Mouse (Mus musculus) ES-E14 (cell line): Measurements from ENCODE around the gene Neto2. TPM values are rescaled to one million over a fixed set of nuclear protein-coding genes. Genes with fewer than 3 reads are reported as not detected.

Experiments
- DNase-seq: peaks from one replicate; pipeline ENCODE4 v3.0.0-alpha.2; 2013; ENCODE audit warnings: low read depth, low spot score
- H3K27ac ChIP-seq: 2 replicates; pipeline ENCODE4 v1.5.1; 2012; ENCODE audit warnings: low read depth, mild to moderate bottlenecking, low read length, moderate library complexity, mixed read lengths; ENCODE audit not compliant: poor library complexity, insufficient read depth, severe bottlenecking
- H3K36me3 ChIP-seq: 2 replicates; pipeline ENCODE4 v1.6.1; 2012; ENCODE audit warnings: mild to moderate bottlenecking, low read length, moderate library complexity, mixed read lengths; ENCODE audit not compliant: control insufficient read depth, poor library complexity, insufficient read depth, severe bottlenecking
- H3K4me1 ChIP-seq, 2 experiments: fragments of 150-350 bp in 1 of 2; sonication (generic) in 1 of 2; 2 replicates each; pipeline ENCODE4 v1.6.1; 2012; ENCODE audit warnings: low read length in 2 of 2, mild to moderate bottlenecking in 1 of 2, mixed read lengths in 1 of 2; ENCODE audit not compliant: control insufficient read depth in 2 of 2, insufficient read depth in 2 of 2, poor library complexity in 1 of 2
- H3K4me3 ChIP-seq, 2 experiments: fragments of 150-350 bp in 1 of 2; sonication (generic) in 1 of 2; 2 replicates each; pipeline ENCODE4 v1.5.1; 2012; ENCODE audit warnings: low read length in 2 of 2, low read depth in 1 of 2, mild to moderate bottlenecking in 1 of 2, mixed read lengths in 1 of 2; ENCODE audit not compliant: insufficient read depth in 1 of 2, poor library complexity in 1 of 2, severe bottlenecking in 1 of 2
- H3K9ac ChIP-seq: 2 replicates; pipeline ENCODE4 v1.6.1; 2012; ENCODE audit warnings: low read depth, mild to moderate bottlenecking, low read length, mixed read lengths; ENCODE audit not compliant: poor library complexity, insufficient read depth, severe bottlenecking
- H3K9me3 ChIP-seq: fragments of 150-350 bp; sonication (generic); 2 replicates; pipeline ENCODE4 v1.6.1; 2012; ENCODE audit warnings: low read depth, mild to moderate bottlenecking, low read length; ENCODE audit not compliant: control insufficient read depth, insufficient read depth
- CHD2 ChIP-seq: IDR thresholded peaks from 2 replicates; pipeline ENCODE4 v1.6.1; 2014; ENCODE audit warnings: mild to moderate bottlenecking, low read depth, low read length, inconsistent platforms
- HCFC1 ChIP-seq: IDR thresholded peaks from 2 replicates; pipeline ENCODE4 v1.6.1; 2012; ENCODE audit warnings: low read length, inconsistent platforms, borderline replicate concordance; ENCODE audit not compliant: insufficient read depth
- MAFK ChIP-seq: IDR thresholded peaks from 2 replicates; pipeline ENCODE4 v1.6.1; 2014; ENCODE audit warnings: mild to moderate bottlenecking, low read depth, low read length, inconsistent platforms; ENCODE audit not compliant: insufficient read depth
- ZC3H11A ChIP-seq: IDR thresholded peaks from 2 replicates; pipeline ENCODE4 v1.6.1; 2012; ENCODE audit warnings: low read depth, mild to moderate bottlenecking, inconsistent platforms, low read length, borderline replicate concordance
- ZNF384 ChIP-seq: IDR thresholded peaks from 2 replicates; pipeline ENCODE4 v1.6.1; 2012; ENCODE audit warnings: low read depth, low read length, inconsistent platforms
- in situ Hi-C, 2 experiments: fragments of 600-800 bp; cut with MboI; formaldehyde crosslinking; loops; one replicate each; pipeline ENCODE4 v1.15.1; 2025; ENCODE audit warnings: low sequenced_read_pairs in 2 of 2, inconsistent platforms in 1 of 2; ENCODE audit not compliant: unreplicated experiment in 2 of 2
- total RNA-seq: library from RNA; depleted of rRNA; stranded (reverse); fragments of 300-350 nt; gene quantifications from 2 replicates; pipeline ENCODE4 v1.2.3, GENCODE M21; 2012

The Neto2 gene
- total RNA-seq, 1 experiment = 10.8 TPM

GRCm38 (mm10) chr8:85601741-85602140 is 99.0 kb downstream of the Neto2 start:
- DNase-seq = no peak
- TF ChIP-seq ZNF384 = no peak
- TF ChIP-seq MAFK = no peak
- peaks cover 0 to 7% of the 10 kb centered on the region in 2 experiments; a peak in 1 of 4 replicates for H3K4me1 ChIP-seq
- no peak overlapping the region for H3K4me3 ChIP-seq
- H3K9ac ChIP-seq = no peak overlapping the region
- in situ Hi-C loops = no loop called here
- no peak overlapping the region for H3K27ac ChIP-seq
- H3K9me3 ChIP-seq = no peaks in the 10 kb centered on the region
- H3K36me3 ChIP-seq = no peaks in the 10 kb centered on the region

GRCm38 (mm10) chr8:85597413-85598191 is 103.1 kb downstream of the Neto2 start:
- DNase-seq = no peak
- TF ChIP-seq ZNF384 (no peak), MAFK (no peak), HCFC1 (no peak), CHD2 (no peak), ZC3H11A (no peak)
- Histone ChIP-seq H3K4me1 (peaks cover 0 to 11% of the 10 kb centered on the region in 2 experiments; a peak in 1 of 4 replicates), H3K36me3 (no peaks in the 10 kb centered on the region), H3K4me3 (no peak overlapping the region), H3K9ac (no peak overlapping the region), H3K27ac (no peak overlapping the region), H3K9me3 (no peaks in the 10 kb centered on the region)
- in situ Hi-C loops = no loop called here

GRCm38 (mm10) chr8:85595391-85595790 is 105.3 kb downstream of the Neto2 start:
- no peak for DNase-seq
- Histone ChIP-seq H3K9ac (no peak overlapping the region), H3K9me3 (no peaks in the 10 kb centered on the region), H3K4me1 (peaks cover 2 to 16% of the 10 kb centered on the region in 2 experiments; a peak in 2 of 4 replicates), H3K4me3 (no peak overlapping the region), H3K36me3 (no peaks in the 10 kb centered on the region), H3K27ac (no peak overlapping the region)
- TF ChIP-seq ZC3H11A (no peak), MAFK (no peak), CHD2 (no peak), ZNF384 (no peak), HCFC1 (no peak)
- in situ Hi-C loops = no loop called here

GRCm38 (mm10) chr8:85594983-85595382 is 105.7 kb downstream of the Neto2 start:
- no peak overlapping the region for H3K4me3 ChIP-seq
- no peak overlapping the region for H3K9ac ChIP-seq
- no peak overlapping the region for H3K27ac ChIP-seq
- no peak for TF ChIP-seq HCFC1
- no peak for TF ChIP-seq MAFK
- TF ChIP-seq CHD2 = no peak
- TF ChIP-seq ZC3H11A = no peak
- TF ChIP-seq ZNF384 = no peak
- H3K9me3 ChIP-seq = no peaks in the 10 kb centered on the region
- DNase-seq = no peak
- in situ Hi-C loops = no loop called here
- H3K36me3 ChIP-seq = no peaks in the 10 kb centered on the region
- H3K4me1 ChIP-seq = peaks cover 2 to 16% of the 10 kb centered on the region in 2 experiments; a peak in 2 of 4 replicates
